Mouse (Mus musculus) layer of hippocampus, adult 9-10 months (tissue): ENCODE results near the gene Rad9a.
"Not testable (repeated sequence)": the region's sequence is repeated elsewhere in the genome, so short reads cannot be mapped to it uniquely, and the experiment has no call there.

ENCODE experiments used
- DNase-seq: peaks from one replicate; pipeline ENCODE4 v3.0.0; 2022; ENCODE audit warnings: low spot score

Rad9a gene

GRCm38 (mm10) chr19:4201291-4201909 lies at the start of gene Rad9a:
Gene Rad9a, minus strand, starts transcription at chr19:4201662.
- peak; percentile 94 for DNase-seq

GRCm38 (mm10) chr19:4248683-4249082 lies 47.2 kb upstream of the Rad9a start:
- not testable (repeated sequence) for DNase-seq

GRCm38 (mm10) chr19:4247010-4247409 lies 45.5 kb upstream of the Rad9a start:
- DNase-seq = no peak

- no peak for DNase-seq
Observed at GRCm38 (mm10) chr19:4244775-4245174, 43.3 kb upstream of the Rad9a start.

GRCm38 (mm10) chr19:4242416-4242815 lies 41.0 kb upstream of the Rad9a start:
- DNase-seq = no peak

GRCm38 (mm10) chr19:4240247-4240668 lies 38.8 kb upstream of the Rad9a start:
- no peak for DNase-seq

- no peak for DNase-seq
Observed at GRCm38 (mm10) chr19:4234548-4234947, 33.1 kb upstream of the Rad9a start.

GRCm38 (mm10) chr19:4232651-4233050 lies 31.2 kb upstream of the Rad9a start:
- DNase-seq = no peak

- DNase-seq = no peak
Observed at GRCm38 (mm10) chr19:4232186-4232572, 30.7 kb upstream of the Rad9a start.

- DNase-seq = peak; percentile 96
Observed at GRCm38 (mm10) chr19:4231253-4232185, 30.1 kb upstream of the Rad9a start, which contains the start of gene Pold4. Gene Pold4, plus strand, starts transcription at chr19:4231899.

GRCm38 (mm10) chr19:4230415-4230814 lies 29.0 kb upstream of the Rad9a start:
- no peak for DNase-seq

GRCm38 (mm10) chr19:4229451-4230076 lies 28.1 kb upstream of the Rad9a start:
- no peak for DNase-seq

GRCm38 (mm10) chr19:4228891-4229290 lies 27.4 kb upstream of the Rad9a start:
- no peak for DNase-seq

- DNase-seq = no peak
Observed at GRCm38 (mm10) chr19:4227894-4228678, 26.6 kb upstream of the Rad9a start.

GRCm38 (mm10) chr19:4227446-4227845 lies 26.0 kb upstream of the Rad9a start:
- no peak for DNase-seq

GRCm38 (mm10) chr19:4226779-4227178 lies 25.3 kb upstream of the Rad9a start:
- DNase-seq = no peak

- no peak for DNase-seq
Observed at GRCm38 (mm10) chr19:4222165-4222564, 20.7 kb upstream of the Rad9a start.

GRCm38 (mm10) chr19:4220957-4221743 lies 19.7 kb upstream of the Rad9a start:
- no peak for DNase-seq

- DNase-seq = no peak
Observed at GRCm38 (mm10) chr19:4220416-4220815, 19.0 kb upstream of the Rad9a start.

- no peak for DNase-seq
Observed at GRCm38 (mm10) chr19:4219943-4220342, 18.5 kb upstream of the Rad9a start.

- no peak for DNase-seq
Observed at GRCm38 (mm10) chr19:4218784-4219183, 17.3 kb upstream of the Rad9a start.
